Mouse (Mus musculus): ENCODE measurements around the gene Apeh.
A peak's percentile ranks its signal among the peaks of the same experiment; 100 is the strongest.
"Not testable (repeated sequence)": the region's sequence is repeated elsewhere in the genome, so short reads cannot be mapped to it uniquely, and the experiment has no call there.

The Apeh gene

DNA sequence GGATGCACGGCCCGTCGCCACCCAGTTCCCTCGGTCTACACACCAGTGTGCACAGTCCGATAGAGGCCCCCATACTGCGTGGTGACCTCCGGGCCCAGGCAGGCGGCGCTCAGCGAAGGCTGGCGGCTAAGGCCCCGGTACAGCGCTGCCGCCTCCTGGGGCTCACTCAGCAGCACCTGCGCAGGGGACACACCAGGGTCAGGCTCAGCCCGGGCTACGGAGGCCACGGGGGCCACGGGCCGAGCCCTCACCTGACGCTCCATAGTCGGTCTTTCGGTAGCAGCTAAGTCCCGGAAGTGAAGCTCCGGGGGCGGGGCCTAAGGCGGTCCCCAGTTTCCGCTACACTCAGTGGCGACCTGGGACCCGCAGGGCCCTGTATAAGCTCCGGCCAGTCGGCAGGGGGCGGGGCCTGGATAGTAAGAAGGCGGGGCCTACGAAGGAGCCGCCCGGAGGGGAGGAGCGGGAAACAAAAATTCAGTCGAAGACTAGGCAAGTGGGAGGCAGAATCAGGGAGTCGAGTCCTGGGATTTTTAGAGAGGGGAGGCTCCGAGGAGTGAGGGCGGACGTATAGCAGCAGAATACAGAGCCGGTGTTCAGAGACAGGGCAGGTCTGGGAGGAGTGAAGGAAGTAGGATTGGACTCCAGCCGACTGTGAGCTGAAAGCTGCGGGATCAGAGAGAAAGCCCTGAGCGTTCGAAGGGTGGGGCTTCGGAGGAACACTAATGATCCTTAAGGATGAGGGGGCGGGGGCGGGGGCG, at the start of gene Apeh:
Gene Apeh, minus strand, starts transcription at position 423 of the 758 bp plus-strand sequence.
- DNase-seq (ENCODE audit: low read depth, low spot score), result peak; percentile 94

DNA sequence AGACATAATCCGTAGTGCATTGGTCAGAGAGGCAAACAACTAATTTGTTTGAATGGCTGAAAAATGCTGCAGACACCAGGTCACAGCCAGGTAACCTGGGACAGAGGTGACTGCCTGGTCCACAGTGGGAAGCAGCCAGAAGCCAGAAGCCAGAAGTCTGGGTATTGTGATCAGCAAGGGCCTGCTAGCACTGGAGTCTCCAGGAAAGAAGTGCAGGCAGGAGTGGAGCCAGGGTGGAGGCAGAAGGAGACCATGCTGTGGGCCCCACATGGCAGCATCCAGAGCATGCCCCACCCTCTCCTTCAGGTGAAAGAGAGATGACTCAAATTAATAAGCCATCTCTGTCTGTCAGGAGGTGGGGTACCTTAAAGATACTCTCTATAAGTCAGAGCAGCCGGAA, 49.1 kb upstream of the Apeh start:
- DNase-seq (ENCODE audit: low read depth, low spot score), result no peak

DNA sequence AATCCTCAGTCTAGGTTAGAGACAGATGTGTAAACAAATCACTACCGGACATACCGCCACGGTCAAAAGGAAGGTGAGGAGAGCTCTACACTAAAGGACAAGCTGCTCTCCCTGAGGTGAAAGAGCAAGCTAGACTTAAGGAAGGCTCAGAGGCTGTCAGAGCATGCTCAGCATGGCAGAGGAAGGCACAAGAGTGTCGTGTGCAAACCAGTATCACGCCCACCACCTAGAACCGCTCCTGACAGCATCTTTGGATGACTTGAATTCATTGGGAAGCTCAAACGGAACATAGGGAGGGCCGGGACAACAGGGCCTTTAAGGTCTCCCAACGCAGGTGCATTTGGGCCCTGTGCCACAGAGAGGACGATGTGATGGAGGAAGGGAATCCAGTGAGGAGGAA, 47.0 kb upstream of the Apeh start:
- no peak for DNase-seq (ENCODE audit: low read depth, low spot score)

DNA sequence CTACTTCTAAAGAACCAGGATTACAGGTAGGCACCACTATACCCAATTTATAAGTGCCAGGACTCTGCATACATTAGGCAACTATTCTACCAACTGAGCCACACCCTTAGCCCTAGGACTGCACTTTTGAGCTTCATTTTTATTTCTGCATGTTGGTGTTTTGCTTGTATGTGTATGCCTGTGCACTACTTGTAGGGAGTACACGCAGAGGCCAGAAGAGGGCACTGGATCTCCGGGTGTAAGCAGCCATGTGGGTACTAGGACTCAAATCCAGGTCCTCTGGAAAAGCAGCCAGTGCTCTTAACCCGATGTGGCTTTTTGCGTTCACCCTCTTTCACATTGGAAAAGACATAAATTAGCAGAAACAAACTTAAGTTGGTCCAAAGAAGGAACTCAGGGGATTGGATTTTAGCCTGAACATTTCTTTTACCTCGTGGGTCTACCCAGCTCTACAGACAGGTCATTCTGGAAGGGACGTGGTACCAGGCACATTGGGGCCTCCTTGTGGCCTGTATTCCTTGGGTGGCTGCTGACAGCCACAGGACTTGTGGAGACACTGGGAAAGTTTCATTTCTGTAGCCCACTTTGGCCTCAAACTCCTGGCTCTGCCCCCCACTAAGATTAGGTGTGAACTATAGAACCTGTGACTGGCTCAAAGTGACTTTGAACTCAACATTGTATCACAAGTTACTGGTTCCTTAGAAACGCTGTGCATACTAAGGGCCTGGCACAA, 45.7 kb upstream of the Apeh start:
- DNase-seq (ENCODE audit: low read depth, low spot score), result no peak

DNA sequence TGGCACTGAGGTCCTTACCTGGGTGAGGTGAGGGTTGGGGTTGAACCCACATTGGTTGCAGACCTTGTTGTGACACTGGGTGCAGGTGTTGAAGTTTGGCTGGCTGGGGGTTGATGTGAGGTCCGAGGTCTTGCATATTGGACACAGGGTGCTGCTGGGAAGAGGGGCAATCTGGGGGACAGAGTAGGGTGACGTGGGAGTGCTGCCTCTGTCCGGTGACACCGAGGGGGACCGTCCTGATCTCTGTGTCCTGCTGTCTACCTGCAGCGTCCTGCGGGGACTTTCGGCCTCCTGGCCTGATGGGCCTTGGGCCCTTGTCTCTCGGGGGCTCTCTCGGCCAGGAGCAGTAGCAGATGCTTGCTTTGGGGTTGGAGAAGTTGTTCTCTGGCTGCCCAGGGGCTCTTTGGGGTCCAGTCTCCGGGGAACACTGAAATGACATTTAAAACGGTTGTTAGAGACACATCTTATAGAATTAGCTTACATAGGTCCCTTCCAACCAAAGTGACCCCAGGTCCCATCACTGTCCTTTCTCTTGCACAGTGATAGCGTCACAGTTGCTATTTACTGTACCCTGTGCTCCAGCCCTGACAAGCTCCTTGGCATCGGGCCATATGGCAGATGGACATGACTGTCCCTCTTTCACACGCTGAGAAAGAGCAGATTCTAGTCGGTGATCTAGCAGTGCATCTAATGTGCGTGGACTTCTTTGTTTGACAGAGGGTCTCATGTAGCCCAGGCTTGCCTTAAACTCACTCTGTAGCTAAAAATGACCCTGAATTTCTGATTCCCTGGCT, 45.0 kb upstream of the Apeh start:
- no peak for DNase-seq (ENCODE audit: low read depth, low spot score)

DNA sequence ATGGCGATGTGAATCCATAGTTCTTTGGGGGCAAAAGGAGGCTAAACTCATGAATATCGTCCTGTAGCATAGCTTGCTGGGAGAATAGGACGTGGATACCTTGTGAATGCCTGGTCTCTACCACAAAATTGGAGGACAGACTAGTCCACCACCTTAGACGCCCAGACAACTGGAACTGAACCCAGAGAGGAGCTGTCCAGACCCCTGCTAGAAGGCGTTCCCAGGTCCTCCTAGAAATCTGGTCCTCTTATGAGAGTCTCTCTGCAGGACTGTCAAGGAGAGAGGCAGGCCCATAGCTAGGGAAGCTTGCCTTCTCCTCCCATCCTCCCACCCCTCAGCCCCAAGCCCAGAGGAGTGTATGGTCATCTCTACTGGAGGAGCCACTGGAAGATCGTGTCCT, 43.7 kb upstream of the Apeh start:
- no peak for DNase-seq (ENCODE audit: low read depth, low spot score)

DNA sequence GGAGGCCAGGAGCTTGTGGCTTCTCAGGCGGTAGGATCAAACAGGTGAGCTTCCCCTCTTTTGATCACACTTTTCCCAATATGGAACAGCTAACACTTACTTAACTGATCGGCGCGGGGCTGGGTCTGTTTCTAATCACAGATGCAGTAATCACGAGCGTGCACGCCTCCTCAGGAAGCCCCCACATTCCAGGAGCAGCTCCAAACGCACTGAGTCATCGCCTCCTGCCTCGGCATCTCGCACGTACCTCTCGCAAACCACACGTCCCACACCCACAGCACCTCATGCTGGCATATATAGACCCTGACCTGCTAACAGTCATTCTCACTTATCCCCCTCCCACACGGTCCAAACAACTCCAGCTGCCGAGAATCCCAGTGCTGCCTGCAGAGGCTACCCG, 43.1 kb upstream of the Apeh start:
- DNase-seq (ENCODE audit: low read depth, low spot score), result no peak

DNA sequence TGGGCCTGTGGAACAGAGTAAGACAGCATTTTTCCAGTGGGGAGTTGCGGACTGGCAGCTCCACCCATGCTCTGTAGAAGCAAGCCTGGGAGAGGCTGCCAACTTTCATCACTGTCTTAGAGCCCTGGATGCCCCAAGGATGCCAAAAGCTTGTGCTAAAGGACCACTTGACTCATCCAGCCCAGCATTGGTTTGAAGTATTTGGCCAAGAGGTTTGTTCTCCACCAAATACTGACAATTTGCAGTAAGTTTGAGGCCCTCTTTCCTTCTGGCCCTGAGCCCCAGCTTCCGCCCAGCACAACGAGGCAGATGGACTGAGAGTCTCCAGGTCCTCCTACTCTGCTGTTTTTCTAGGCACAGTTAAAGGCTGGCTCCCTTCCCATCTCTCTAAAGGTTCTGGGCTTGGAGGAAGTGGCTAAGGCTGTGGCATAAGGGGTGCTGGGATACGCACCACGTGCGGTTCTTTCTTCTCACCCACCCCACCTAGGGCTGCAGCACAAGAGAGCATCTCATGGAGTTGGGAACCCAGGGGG, 42.6 kb upstream of the Apeh start:
- DNase-seq (ENCODE audit: low read depth, low spot score), result no peak

DNA sequence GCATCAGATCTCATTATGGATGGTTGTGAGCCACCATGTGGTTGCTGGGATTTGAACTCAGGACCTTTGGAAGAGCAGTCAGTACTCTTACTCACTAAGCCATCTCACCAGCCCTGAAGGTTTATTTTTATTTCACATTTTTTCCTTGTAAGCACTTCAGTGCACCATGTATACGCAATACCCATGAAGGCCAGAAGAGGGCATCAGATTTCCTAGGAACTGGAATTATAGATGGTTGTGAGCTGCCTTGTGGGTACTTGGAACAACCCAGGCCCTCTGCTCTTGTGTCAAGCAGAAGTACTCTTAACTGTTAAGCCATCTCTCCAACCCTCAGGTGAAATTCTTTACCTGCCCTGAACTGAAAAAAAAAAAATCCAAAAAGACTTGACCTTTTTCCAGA, 41.8 kb upstream of the Apeh start:
- DNase-seq (ENCODE audit: low read depth, low spot score), result no peak

DNA sequence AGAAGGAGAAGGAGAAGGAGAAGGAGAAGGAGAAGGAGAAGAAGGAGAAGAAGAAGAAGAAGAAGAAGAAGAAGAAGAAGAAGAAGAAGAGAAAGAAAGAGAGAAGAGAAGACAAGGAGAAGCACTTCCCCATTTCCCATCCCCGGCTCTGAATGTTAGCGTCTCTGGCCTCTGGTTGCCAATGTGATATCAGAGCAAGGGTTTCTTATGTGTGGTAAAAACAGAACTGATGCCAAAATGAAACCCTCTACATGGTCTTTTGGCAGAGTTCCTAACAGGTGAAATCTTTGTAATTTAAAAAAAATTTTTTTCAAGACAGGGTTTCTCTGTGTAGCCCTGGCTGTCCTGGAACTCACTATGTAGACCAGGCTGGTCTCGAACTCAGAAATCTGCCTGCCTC, 41.3 kb upstream of the Apeh start:
- DNase-seq (ENCODE audit: low read depth, low spot score), result not testable (repeated sequence)

DNA sequence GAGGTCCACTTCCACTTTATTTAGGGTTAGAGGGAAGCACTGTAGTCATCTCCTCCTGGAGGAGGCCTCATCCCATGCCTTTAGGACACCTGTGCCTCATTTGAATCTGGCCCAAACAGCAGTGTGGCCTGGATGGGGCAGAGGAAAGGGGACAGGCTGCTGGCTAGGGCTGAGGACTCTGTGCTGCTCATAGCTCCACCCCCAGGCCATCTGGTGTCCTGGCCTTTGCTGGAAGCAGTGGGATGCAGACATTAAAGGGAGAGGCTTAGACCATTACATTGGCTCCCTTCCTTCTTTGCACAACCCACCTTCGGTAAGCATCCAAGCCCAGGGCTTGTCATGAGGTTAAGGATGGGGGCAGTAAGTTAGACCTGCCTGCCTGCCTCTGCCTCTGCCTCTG, 39.1 kb upstream of the Apeh start:
- DNase-seq (ENCODE audit: low read depth, low spot score), result no peak

DNA sequence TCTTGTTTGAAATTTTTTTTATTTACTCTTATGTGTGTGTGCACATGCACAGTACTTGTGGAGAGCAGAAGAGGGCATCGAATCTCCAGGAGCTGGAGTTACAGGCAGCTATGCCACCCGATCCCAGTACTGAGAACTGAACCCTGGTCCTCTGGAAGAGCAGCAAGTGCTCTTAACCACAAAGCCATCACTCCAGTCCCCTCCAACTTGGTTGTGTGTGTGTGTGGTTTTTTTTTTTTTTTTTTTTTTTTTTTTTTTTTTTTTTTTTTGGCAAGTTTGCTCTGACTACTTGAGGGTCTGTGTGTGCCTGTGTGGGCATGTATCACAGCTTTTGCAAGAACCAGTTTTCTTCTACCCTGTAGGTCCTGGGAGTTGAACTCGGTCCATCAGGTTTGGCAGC, 38.0 kb upstream of the Apeh start:
- no peak for DNase-seq (ENCODE audit: low read depth, low spot score)

DNA sequence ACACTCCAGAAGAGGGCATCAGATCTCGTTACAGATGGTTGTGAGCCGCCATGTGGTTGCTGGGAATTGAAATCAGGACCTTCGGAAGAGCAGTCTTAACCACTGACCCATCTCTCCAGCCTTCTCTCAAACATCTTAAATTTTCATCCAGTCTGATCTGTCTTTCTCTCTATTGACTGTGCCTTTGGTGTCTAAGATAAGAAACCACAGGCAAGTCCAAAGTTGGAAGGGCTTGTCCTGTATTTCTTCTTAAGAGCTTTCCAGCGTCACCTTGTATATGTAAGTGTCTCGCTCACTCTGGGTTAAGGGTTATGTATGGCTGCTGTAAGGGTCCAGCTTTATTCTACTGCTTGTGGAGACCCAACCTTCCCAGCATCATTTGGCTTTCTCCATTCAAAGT, 37.1 kb upstream of the Apeh start:
- DNase-seq (ENCODE audit: low read depth, low spot score), result no peak

DNA sequence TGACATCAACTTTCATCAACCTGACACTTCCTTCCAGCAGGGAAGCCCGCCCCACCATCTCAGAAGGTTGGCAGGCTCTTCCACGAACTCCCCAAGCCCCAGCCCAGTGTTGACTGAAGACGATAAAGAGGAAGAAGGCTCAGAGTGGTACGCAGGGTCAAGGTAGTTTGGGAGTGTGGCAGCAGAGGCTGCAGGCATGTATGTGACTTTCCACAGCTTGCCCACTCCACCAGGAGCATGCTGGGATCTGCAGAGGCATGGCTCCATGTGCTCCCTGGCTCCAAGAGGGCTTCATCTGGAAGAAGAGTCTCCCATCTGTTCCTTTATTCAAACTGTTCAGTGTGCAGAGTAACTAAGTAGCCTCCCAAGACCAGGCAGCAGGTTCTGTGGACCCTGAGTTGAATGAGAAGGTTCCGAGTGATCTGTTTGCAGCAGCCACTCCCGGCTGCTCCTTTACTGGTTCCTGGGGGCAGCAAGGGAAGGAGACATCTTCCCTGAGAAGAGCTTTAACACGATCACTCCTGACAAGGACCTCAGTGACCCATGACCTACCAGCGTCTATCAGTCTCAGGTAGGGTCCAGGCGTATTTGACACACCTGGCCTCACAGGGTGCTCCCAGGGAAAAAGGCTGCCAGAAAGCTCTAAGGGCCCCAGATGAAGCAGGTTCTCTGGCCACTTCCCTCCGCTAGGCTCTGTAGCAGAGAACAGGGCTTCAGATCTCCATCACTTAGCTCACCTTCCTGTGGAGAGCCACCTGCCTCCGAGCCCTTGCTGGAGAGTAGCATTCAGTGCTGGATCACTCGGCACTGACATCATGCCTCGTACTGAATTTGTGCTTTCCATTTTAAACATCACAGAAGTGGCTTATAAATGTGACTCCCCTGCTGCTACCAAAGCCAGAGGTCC, 34.9 kb upstream of the Apeh start:
- DNase-seq (ENCODE audit: low read depth, low spot score), result no peak

DNA sequence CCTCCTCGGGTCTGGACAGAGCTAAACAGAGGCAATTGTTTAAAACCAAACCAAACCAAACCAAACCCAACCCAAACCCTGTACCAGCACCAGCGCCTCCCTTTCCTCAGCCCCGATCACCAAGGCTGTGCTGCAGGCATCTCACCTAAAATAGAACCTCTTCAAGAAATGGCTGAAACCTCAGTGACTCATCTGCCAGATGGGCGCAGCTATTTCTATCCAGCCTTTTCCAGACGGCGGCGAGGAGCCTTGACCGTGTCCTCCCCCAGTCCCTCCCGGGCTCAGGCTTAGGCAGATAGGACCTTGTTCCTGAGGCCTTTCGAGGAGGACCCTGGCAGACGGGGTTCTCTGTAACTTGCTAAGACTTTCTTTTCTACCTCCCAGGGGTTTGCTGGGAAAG, 33.8 kb upstream of the Apeh start:
- DNase-seq (ENCODE audit: low read depth, low spot score), result no peak

DNA sequence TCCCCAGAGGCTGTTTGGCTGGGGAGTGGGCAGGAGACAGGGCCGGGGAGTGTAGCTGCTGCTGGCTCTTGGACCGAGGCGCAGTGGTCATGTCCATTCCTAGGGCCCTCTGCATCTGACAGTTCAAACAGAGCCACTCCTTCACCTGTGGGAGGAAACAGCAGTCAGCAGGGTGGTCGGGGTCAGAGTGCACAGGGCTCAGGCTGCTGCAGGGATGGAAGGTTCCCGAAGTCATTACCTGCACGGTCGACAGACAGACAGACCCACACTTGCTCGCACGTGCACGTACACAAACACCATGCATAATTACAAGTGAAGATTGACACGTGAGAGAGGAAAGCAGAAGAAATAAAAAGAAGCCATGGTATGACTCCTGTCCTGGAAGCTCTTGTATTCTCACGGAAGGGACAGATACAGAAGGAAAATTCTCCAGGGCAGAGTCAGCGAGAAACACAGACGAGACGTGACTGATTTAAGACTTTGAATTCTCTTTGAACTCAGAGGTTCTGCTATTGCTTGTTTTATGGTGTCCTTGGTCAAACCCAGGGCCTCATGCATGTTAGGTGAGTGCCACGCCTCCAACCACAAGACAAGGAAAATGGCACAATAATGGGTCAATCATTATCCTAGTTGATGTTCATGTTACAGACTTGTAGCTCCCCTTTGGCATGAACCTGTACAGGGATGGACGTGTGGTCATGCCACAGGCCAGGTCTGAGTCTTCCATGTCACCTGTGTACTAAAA, 32.2 kb upstream of the Apeh start:
- DNase-seq (ENCODE audit: low read depth, low spot score), result no peak

DNA sequence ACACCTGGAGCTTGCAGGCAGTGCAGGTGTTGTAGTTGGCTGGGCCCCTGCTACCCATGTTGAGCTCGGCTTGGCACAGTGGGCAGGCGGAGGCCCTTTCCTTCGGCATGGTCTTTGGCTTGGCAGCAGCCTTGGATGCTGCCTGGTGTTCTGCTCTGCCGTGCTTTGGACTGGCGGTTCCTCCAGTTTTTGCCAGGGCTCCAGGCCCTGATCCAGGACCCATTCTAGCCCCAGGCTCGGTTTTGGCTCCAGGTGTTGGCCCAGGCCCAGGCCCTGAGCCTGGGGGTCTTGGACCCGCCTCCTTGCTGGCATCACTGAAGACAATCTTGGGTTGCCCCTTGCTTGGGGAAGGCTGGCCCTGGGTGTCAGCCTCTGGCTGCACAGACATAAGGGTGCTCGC, 31.3 kb upstream of the Apeh start:
- no peak for DNase-seq (ENCODE audit: low read depth, low spot score)

DNA sequence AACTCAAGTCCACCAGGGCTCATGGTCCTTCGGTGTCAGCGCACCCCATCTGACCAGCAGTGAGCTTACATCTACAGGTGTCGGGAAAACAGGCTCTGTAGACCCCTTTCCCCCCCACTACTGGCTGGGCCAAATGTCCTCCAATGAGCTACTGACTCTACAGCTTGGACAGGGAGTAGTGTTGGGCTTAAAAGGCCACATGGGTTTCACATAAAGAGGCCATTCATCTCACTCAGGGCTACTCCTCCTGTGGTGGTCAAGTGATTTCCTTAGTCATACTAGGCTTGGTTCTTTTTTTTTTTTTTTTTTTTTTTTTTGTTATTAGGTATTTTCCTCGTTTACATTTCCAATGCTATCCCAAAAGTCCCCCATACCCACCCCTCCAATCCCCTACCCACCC, 29.5 kb upstream of the Apeh start:
- no peak for DNase-seq (ENCODE audit: low read depth, low spot score)

DNA sequence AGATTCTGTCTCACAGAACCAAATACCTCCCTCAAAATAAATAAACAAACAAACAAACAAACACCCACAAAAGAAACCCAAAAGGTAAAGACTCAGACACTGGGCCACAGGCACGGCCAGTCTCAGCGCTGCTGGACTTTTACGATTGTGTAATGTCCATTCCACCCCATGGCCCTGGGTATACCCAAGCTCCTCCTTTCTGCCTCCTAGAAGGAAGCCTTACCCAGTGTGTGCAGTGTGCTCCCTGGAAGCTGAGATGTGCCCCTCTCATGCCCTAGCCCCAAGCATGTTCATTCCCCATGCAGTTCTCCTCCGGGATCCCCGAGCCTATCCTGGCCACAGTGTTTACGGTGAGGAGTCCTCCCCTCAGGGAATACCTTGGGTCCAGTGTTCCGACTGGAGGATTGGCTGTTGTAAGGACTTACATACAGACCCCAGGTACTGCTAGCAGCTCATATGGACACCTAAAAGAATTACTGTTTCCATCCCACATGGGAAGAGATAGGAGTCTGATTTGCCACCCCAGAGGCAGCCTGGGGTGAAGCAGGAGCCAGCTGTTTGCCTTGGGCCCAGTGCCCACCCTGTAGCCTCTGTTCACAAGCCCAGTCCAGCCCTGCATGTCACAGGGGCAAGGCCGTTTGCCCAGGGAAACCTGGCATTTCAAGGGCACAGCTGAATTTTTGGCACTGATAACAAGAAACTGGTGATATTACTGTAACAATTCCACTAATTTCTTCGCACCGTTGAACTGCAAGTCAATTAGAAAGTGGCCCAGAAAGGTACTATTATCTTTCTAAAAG, 27.0 kb upstream of the Apeh start:
- DNase-seq (ENCODE audit: low read depth, low spot score), result no peak

DNA sequence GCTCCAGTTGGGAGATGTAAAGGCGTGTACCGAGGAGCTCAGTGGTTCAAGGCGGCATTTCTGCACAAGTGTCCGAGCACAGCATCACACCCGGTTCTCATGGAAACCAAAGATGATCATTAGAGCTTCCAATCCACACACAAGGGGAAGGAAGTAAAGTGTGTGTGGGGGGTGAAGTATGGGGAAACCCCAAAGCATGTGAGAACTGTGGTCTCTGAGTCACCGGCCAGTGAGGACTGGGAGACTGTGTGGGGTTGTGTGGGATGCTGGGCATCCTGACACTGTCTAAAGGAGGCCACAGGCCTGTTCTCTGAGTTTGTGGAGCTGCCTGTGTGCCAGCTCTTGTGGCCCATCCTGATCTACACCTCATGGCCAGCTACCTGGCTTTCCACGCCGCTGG, 26.3 kb upstream of the Apeh start:
- no peak for DNase-seq (ENCODE audit: low read depth, low spot score)
